Mouse (Mus musculus) liver, embryonic 11.5 days (tissue): ENCODE measurements at regions not wholly inside any gene's neighbourhood (a gene's known extent, or its start where the extent isn't known, plus 50 kb on each side); places are given as distances from the start of the nearest gene placed in this dataset.

Experiments used
- ATAC-seq: fragments of 200-750 bp; cut with Nextera tagmentation; replicated peaks from 2 replicates; pipeline ENCODE4 v1.8.0; 2017; ENCODE audit warnings: moderate number of reproducible peaks, mild to moderate bottlenecking, moderate TSS enrichment, moderate library complexity; ENCODE audit not compliant: low FRiP score
- DNase-seq: peaks from one replicate; pipeline ENCODE4 v3.0.0-alpha.2; 2017; ENCODE audit warnings: low spot score
- H3K27ac ChIP-seq: fragments of 300-500 bp; sonication (generic); 2 replicates; pipeline ENCODE4 v1.5.1; 2014; ENCODE audit warnings: mild to moderate bottlenecking, low read depth, low read length, control low read depth
- H3K27me3 ChIP-seq: fragments of 300-500 bp; sonication (generic); replicated peaks from 2 replicates; pipeline ENCODE4 v1.6.1; 2014; ENCODE audit warnings: low read length, mixed read lengths; ENCODE audit not compliant: control insufficient read depth, insufficient read depth
- H3K36me3 ChIP-seq: fragments of 300-500 bp; sonication (generic); 2 replicates; pipeline ENCODE4 v1.6.1; 2014; ENCODE audit warnings: mild to moderate bottlenecking, low read length, moderate library complexity, mixed read lengths; ENCODE audit not compliant: control insufficient read depth, insufficient read depth
- H3K4me1 ChIP-seq: fragments of 300-500 bp; sonication (generic); replicated peaks from 2 replicates; pipeline ENCODE4 v1.6.1; 2014; ENCODE audit warnings: low read length, mixed read lengths; ENCODE audit not compliant: control insufficient read depth, insufficient read depth
- H3K4me2 ChIP-seq: fragments of 300-500 bp; sonication (generic); 2 replicates; pipeline ENCODE4 v1.6.1; 2014; ENCODE audit warnings: mild to moderate bottlenecking, control low read depth, moderate library complexity
- H3K4me3 ChIP-seq: fragments of 300-500 bp; sonication (generic); 2 replicates; pipeline ENCODE4 v1.5.1; 2014; ENCODE audit warnings: low read depth, low read length, control low read depth
- H3K9ac ChIP-seq: fragments of 300-500 bp; sonication (generic); 2 replicates; pipeline ENCODE4 v1.6.1; 2014; ENCODE audit warnings: low read depth, low read length, control low read depth
- H3K9me3 ChIP-seq: fragments of 300-500 bp; sonication (generic); 2 replicates; pipeline ENCODE4 v1.6.1; 2016; ENCODE audit warnings: low read length, inconsistent platforms, mixed read lengths; ENCODE audit not compliant: control insufficient read depth
- WGBS: fragments of 180-500 bp; shearing (Covaris S2); extraction: QIAGEN DNeasy Blood & Tissue Kit; methylation state at CpG from one replicate; pipeline ENCODE4 v1.1.7; 2014; 5-methylcytosine and 5-hydroxymethylcytosine counted together

DNA sequence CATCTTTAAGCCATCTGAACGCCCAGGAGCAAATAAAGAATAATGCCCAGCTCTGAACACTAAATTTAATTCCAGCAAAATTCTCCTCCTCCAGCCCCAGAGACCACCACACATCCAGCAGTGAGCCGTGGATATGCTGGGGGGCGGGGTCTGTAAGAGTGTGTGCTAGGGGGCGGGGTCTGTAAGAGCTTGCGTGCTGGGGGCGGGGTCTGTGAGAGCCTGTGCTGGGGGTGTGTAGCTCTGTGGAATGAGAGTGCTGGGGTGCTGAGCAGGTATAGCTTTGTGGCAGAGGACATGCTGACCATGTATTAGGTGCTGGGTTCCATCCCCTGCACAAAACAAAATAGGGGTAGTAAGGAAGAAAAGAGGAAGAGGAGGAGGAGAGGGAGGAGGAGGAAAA, 91.1 kb upstream of the Slc45a1 start:
- H3K27ac ChIP-seq = no peak overlapping the region
- H3K36me3 ChIP-seq = no peaks in the 10 kb centered on the region
- DNase-seq (no peak), ATAC-seq (peak; percentile 64; the same call in 1 of the 2 replicates)
- no peak overlapping the region for H3K4me3 ChIP-seq
- H3K4me1 ChIP-seq = peaks cover 5% of the 10 kb centered on the region
- no peaks in the 10 kb centered on the region for H3K27me3 ChIP-seq
- H3K4me2 ChIP-seq = no peak overlapping the region; the same call in 1 of the 2 replicates
- H3K9ac ChIP-seq = no peak overlapping the region
- H3K9me3 ChIP-seq = no peaks in the 10 kb centered on the region
- 21% methylated on average over 6 of the region's 6 CpGs for WGBS

DNA sequence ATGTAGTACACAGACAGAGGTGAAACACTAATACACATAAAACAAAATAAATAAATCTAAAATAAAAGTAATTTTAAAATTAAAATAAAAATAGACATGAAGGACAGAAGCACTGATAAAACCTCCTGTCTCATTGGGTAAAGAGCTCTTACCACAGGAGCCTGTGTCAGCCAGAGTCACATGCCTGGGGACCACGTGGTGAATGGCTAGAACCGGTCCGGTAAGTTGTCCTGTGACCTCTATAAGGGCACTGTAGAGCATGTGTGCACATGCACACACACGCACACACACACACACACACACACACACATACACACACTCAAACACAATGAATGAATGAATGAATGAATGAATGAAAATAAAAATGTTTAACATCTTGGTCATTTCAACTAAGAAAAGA, 89.8 kb upstream of the Slc45a1 start:
- ATAC-seq = no peak
- no peaks in the 10 kb centered on the region for H3K27me3 ChIP-seq

DNA sequence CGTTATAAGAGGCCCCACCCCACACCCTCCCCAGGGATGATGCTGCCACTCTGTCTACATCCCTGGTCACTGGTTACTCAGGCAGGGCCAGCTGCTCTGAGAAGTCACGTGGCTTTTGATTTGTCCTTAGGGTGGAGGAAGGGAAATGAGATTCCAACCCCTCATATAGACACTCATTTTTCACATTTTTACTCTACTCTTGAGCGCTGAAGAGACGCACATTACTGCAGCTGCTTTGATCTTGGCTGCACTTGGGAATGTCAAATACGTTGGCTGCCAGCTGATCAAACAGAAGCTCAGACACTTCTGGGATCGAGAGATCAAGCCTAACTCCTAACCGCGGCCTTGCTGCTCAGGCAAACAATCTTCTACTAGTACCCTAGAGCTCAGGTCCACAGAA, 88.2 kb upstream of the Slc45a1 start:
- WGBS = 56% methylated on average over 8 of the region's 8 CpGs
- H3K36me3 ChIP-seq = no peaks in the 10 kb centered on the region
- no peak overlapping the region for H3K4me2 ChIP-seq
- H3K4me3 ChIP-seq = no peak overlapping the region
- ATAC-seq (no peak), DNase-seq (no peak)
- H3K9ac ChIP-seq = no peak overlapping the region
- no peaks in the 10 kb centered on the region for H3K27me3 ChIP-seq
- no peak overlapping the region for H3K27ac ChIP-seq
- H3K9me3 ChIP-seq = no peaks in the 10 kb centered on the region
- H3K4me1 ChIP-seq = no peaks in the 10 kb centered on the region; the same call in 1 of the 2 replicates

More for the DNA sequence above, 89.8 kb upstream of the Slc45a1 start:
- H3K4me2 ChIP-seq = no peak overlapping the region
- peaks cover 5% of the 10 kb centered on the region for H3K4me1 ChIP-seq
- no peak for DNase-seq
- no peak overlapping the region for H3K27ac ChIP-seq
- WGBS = 88% methylated on average over 4 of the region's 4 CpGs
- H3K9me3 ChIP-seq = no peaks in the 10 kb centered on the region
- H3K4me3 ChIP-seq = no peak overlapping the region
- H3K9ac ChIP-seq = no peak overlapping the region
- H3K36me3 ChIP-seq = no peaks in the 10 kb centered on the region

DNA sequence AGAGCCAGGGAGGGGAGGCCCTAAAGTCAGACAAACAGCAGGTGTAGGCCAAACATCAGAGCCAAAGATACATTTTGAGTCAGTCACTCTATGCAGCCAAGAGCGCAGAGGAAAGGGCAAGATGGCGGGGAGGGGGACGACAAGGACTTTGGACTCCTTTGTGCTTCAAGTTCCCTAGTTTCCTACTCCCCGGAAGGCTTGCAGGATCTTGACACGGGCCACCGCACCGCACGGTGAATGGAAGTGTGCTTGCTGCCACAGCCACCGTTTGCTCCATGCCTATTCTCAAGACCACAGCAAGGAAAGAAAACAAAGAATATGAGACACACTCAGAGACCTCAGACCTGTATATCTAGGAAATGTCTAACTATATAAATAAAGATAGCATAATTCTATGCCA, 86.8 kb upstream of the Slc45a1 start:
- DNase-seq (no peak), ATAC-seq (no peak)
- Histone ChIP-seq H3K9ac (no peak overlapping the region), H3K36me3 (no peaks in the 10 kb centered on the region), H3K27ac (no peak overlapping the region), H3K4me3 (no peak overlapping the region), H3K27me3 (no peaks in the 10 kb centered on the region), H3K9me3 (no peaks in the 10 kb centered on the region), H3K4me2 (no peak overlapping the region), H3K4me1 (no peaks in the 10 kb centered on the region; the same call in 1 of the 2 replicates)
- WGBS = 81% methylated on average over 9 of the region's 9 CpGs

DNA sequence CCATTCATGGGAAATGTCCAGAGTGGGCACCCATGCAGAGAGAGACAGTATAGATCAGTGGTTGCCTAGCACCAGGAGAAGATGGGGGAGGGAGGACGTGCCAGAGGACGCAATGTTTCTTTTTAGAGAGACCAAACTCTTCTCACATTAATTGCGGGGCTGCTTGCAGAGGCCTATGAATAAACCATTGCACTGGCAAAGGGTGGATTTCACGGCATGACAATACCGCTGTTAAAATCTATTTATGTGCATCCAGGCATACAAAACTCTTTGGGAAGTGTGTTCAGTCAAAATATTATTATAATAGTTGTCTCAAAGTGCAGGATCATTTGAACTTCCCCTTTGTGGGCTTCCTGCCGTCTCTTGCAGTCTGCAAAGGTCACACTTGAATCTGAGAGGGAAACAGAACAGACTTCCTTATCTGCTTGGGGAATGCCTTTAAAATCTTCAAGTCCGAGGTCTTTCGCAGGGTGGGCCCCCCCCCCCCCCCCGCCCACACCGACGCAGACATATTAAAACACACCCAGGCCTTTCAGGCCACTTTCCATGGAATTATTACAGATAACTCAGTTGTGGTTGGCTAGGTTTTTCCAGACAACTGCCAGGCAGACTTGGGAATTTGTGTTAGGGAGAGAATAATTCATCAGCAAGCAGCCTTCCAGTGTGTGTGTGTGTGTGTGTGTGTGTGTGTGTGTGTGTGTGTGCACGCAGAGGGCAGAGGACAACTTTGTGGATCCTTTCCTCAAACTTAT, 78.3 kb upstream of the Slc45a1 start:
- Histone ChIP-seq H3K36me3 (no peaks in the 10 kb centered on the region), H3K27ac (peak overlapping the region; percentile 9; the same call in 1 of the 2 replicates), H3K4me1 (no peaks in the 10 kb centered on the region), H3K4me3 (no peak overlapping the region), H3K4me2 (no peak overlapping the region), H3K9me3 (no peaks in the 10 kb centered on the region), H3K27me3 (no peaks in the 10 kb centered on the region), H3K9ac (no peak overlapping the region)
- no peak for ATAC-seq
- 17% methylated on average over 12 of the region's 12 CpGs for WGBS
- no peak for DNase-seq

DNA sequence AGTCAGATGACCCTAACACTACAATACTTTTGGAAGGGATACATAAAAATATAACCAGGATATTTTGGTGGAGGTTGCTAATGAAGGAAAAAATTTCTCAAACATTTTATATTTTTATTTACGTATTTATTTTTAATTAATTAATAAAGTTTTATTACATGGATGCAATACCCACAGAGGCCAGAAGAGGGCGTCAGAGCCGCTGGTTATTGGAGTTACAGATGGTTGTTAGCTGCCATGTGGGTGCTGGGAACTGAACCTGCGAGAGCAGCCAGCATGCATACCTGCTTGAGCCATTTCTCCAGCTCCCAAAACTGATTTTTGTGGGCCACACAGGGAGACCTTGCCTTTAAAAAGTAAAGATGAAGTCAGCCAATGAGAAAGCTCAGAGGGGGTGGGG, 74.6 kb upstream of the Slc45a1 start:
- no peak for DNase-seq
- H3K27me3 ChIP-seq = no peaks in the 10 kb centered on the region
- no peaks in the 10 kb centered on the region for H3K9me3 ChIP-seq
- H3K36me3 ChIP-seq = no peaks in the 10 kb centered on the region
- ATAC-seq = no peak
- no peak overlapping the region for H3K27ac ChIP-seq
- WGBS = 53% methylated on average over 4 of the region's 4 CpGs
- H3K9ac ChIP-seq = no peak overlapping the region
- no peak overlapping the region for H3K4me3 ChIP-seq
- H3K4me1 ChIP-seq = no peaks in the 10 kb centered on the region; the same call in none of the 2 replicates
- H3K4me2 ChIP-seq = no peak overlapping the region

DNA sequence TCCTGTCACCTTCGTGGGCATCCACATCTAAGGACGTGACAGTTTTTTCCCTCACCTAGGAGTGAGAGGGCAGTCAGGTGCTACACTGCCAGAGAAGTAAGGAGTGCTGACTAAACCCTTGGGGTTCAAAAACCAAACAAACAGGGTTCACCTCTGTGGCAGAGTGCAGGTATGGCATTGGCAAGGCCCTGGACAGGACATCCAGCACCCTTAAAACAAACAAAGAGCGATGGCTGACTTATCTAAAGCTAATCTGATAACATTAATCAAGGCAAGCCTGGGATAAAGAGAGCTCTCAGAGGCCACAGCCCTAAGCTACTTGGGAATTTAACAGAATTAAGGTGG, 74.1 kb upstream of the Slc45a1 start:
- 79% methylated on average over 3 of the region's 3 CpGs for WGBS
- Histone ChIP-seq H3K9me3 (no peaks in the 10 kb centered on the region), H3K4me1 (no peaks in the 10 kb centered on the region; the same call in none of the 2 replicates), H3K27ac (no peak overlapping the region), H3K4me2 (no peak overlapping the region), H3K4me3 (no peak overlapping the region), H3K9ac (no peak overlapping the region), H3K36me3 (no peaks in the 10 kb centered on the region), H3K27me3 (no peaks in the 10 kb centered on the region)
- ATAC-seq (no peak), DNase-seq (no peak)

DNA sequence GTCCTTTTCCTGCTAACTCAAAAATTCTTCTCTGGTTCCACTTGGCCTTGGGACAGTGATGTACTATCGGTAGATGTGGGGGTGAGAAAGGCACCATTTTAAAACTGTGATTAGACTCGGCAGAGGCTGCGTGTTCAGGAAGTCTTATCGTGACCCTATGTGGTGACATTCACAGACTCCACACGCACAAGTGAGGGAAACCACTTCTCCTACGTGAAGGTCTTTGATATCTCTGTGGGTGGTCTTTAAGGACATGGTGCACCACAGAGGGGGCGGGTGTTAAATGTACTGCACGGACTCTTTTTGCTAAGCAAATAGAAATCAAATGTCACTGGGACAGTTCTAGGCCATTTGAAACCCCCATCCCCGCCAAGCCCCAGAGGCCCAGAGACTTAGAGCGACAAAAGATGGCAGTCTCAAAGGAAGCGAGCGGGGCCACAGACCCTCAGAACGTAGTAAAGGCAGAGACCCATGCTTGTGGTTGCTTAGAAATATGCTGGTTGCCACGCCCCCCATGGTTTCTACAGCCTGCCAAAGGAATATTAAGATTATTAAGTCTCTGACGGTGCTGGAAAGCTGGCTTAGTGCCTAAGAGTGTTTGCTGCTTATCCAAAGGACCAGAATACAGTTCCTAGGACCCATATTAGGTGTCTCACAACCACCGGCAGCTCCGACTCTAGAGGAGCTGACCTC, 73.6 kb upstream of the Slc45a1 start:
- H3K4me1 ChIP-seq = no peaks in the 10 kb centered on the region; the same call in none of the 2 replicates
- no peak overlapping the region for H3K4me2 ChIP-seq
- no peak overlapping the region for H3K9ac ChIP-seq
- DNase-seq (no peak), ATAC-seq (no peak)
- no peaks in the 10 kb centered on the region for H3K36me3 ChIP-seq
- H3K27me3 ChIP-seq = no peaks in the 10 kb centered on the region
- WGBS = 69% methylated on average over 17 of the region's 17 CpGs
- no peak overlapping the region for H3K4me3 ChIP-seq
- H3K9me3 ChIP-seq = no peaks in the 10 kb centered on the region
- no peak overlapping the region for H3K27ac ChIP-seq

DNA sequence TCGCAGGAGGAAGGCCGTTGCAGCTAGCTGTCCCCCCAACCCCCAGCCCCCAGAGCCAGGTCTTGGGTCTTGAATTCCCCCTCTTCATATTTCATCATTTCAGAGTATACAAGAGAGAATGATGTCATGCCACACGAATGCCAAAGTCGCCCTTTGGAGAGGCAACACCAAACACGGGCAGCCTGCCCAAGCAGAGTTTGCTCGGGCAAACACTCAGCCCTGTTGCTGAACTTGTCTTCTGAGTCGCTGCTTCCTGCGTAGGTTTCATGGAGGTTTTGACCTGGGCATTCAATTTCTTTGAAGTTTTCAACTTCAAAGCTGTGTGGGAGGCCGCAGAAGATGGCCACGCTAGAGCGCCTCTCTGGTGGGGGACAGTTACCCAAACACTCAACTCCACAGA, 72.8 kb upstream of the Slc45a1 start:
- WGBS = 77% methylated on average over 11 of the region's 11 CpGs
- DNase-seq = no peak

More for the DNA sequence above, 72.8 kb upstream of the Slc45a1 start:
- H3K27me3 ChIP-seq = no peaks in the 10 kb centered on the region
- H3K9ac ChIP-seq = no peak overlapping the region
- ATAC-seq = no peak
- no peak overlapping the region for H3K27ac ChIP-seq
- H3K36me3 ChIP-seq = no peaks in the 10 kb centered on the region
- H3K4me3 ChIP-seq = no peak overlapping the region
- H3K4me2 ChIP-seq = no peak overlapping the region
- H3K4me1 ChIP-seq = no peaks in the 10 kb centered on the region; the same call in none of the 2 replicates
- H3K9me3 ChIP-seq = no peaks in the 10 kb centered on the region
